Mouse (Mus musculus) heart, postnatal 0 days (tissue): ENCODE measurements around the gene Armh3. TPM values are rescaled to one million over a fixed set of nuclear protein-coding genes. Genes with fewer than 3 reads are reported as not detected.
A peak's percentile ranks its signal among the peaks of the same experiment; 100 is the strongest.

Source experiments
- ATAC-seq: fragments of 200-750 bp; cut with Nextera tagmentation; 2 replicates; pipeline ENCODE4 v1.8.0; 2017; ENCODE audit warnings: low read depth, moderate number of reproducible peaks, moderate library complexity; ENCODE audit not compliant: insufficient read depth
- DNase-seq: peaks from one replicate; pipeline ENCODE4 v3.0.0-alpha.2; 2016; ENCODE audit warnings: low spot score
- H3K27ac ChIP-seq: fragments of 300-500 bp; sonication (generic); 2 replicates; pipeline ENCODE4 v1.5.1; 2014; ENCODE audit warnings: low read depth, mild to moderate bottlenecking
- H3K27me3 ChIP-seq: fragments of 300-500 bp; sonication (generic); 2 replicates; pipeline ENCODE4 v1.6.1; 2014; ENCODE audit warnings: low read length, mixed read lengths; ENCODE audit not compliant: control insufficient read depth, insufficient read depth
- H3K36me3 ChIP-seq: fragments of 300-500 bp; sonication (generic); replicated peaks from 2 replicates; pipeline ENCODE4 v1.6.1; 2014; ENCODE audit warnings: low read length, mixed read lengths; ENCODE audit not compliant: control insufficient read depth, insufficient read depth
- H3K4me1 ChIP-seq: fragments of 300-500 bp; sonication (generic); 2 replicates; pipeline ENCODE4 v1.6.1; 2014; ENCODE audit warnings: antibody characterized with exemption; ENCODE audit not compliant: control insufficient read depth, insufficient read depth
- H3K4me2 ChIP-seq: fragments of 300-500 bp; sonication (generic); 2 replicates; pipeline ENCODE4 v1.6.1; 2014; ENCODE audit warnings: low read depth, mild to moderate bottlenecking, low read length, moderate library complexity
- H3K4me3 ChIP-seq: fragments of 300-500 bp; sonication (generic); 2 replicates; pipeline ENCODE4 v1.5.1; 2014; ENCODE audit warnings: low read depth, low read length
- H3K9ac ChIP-seq: fragments of 300-500 bp; sonication (generic); replicated peaks from 2 replicates; pipeline ENCODE4 v1.6.1; 2014; ENCODE audit warnings: low read depth, low read length, mixed read lengths
- H3K9me3 ChIP-seq: fragments of 300-500 bp; sonication (generic); replicated peaks from 2 replicates; pipeline ENCODE4 v1.6.1; 2016; ENCODE audit warnings: low read length; ENCODE audit not compliant: control insufficient read depth
- CTCF ChIP-seq: IDR thresholded peaks from 2 replicates; pipeline ENCODE4 v1.5.1; 2016; ENCODE audit warnings: antibody characterized with exemption, control low read depth, low read depth
- EP300 ChIP-seq: IDR thresholded peaks from 2 replicates; pipeline ENCODE4 v1.6.1; 2016; ENCODE audit warnings: antibody characterized with exemption, low read depth
- WGBS: fragments of 180-500 bp; shearing (Covaris S2); extraction: QIAGEN DNeasy Blood & Tissue Kit; methylation state at CpG from one replicate; pipeline ENCODE4 v1.1.7; 2014; 5-methylcytosine and 5-hydroxymethylcytosine counted together
- polyA plus RNA-seq: library from polyadenylated mRNA; unstranded; fragments of >200 nt; fragmentation: Nextera tagmentation; extraction: Ambion mirVana; gene quantifications from 2 replicates; pipeline ENCODE4 v1.2.1, GENCODE M21; 2015
- total RNA-seq: library from RNA; depleted of rRNA; stranded (reverse); fragments of >200 nt; gene quantifications from 2 replicates; pipeline ENCODE4 v1.2.3, GENCODE M21; 2014; ENCODE audit warnings: low replicate concordance

Gene Armh3
- total and polyA plus RNA-seq, 2 experiments from 2014 or later: 11.1 to 11.4 TPM

- H3K9me3 ChIP-seq: no peaks in the 10 kb centered on the region
- TF ChIP-seq CTCF (no peak), EP300 (no peak)
- H3K4me3 ChIP-seq: no peak overlapping the region
- 80% methylated on average over 7 of the region's 7 CpGs for WGBS
- no peak overlapping the region for H3K4me2 ChIP-seq
- H3K27ac ChIP-seq: no peak overlapping the region
- no peaks in the 10 kb centered on the region for H3K27me3 ChIP-seq
- no peak overlapping the region for H3K9ac ChIP-seq
- no peak for ATAC-seq
- no peaks in the 10 kb centered on the region for H3K4me1 ChIP-seq
- H3K36me3 ChIP-seq: 0 out of 2 replicates have a peak, but pooled peaks cover 6% of the 10 kb centered on the region
- no peak for DNase-seq
These were observed 208.9 kb downstream of the Armh3 start for GRCm38 (mm10) chr19:45789365-45789764.

DNA sequence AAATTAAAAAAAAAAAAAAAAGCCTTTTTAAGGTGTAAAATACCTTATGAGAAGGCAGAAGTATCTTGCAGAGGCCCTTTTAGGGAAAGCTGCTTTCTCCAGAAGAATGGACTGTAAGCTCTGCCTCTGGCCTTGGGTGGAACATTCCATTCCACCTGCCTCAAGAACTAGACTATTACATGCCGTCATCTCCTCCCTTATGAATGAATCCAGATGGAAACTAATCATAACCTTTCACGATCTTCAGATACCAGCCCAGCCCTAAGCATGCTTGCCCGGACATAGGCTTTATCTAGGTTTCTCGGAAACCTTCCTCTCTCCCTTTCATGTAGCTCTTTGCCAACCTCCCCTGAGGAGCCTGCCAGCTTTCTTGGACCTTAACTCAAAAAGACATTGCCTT is 210.0 kb downstream of the Armh3 start:
- Histone ChIP-seq H3K36me3 (no peaks in the 10 kb centered on the region), H3K4me1 (no peaks in the 10 kb centered on the region), H3K27me3 (no peaks in the 10 kb centered on the region), H3K4me3 (no peak overlapping the region), H3K9me3 (no peaks in the 10 kb centered on the region), H3K9ac (no peak overlapping the region), H3K4me2 (no peak overlapping the region), H3K27ac (no peak overlapping the region)
- peak; percentile 20 for DNase-seq
- 39% methylated on average over 4 of the region's 4 CpGs for WGBS
- no peak for ATAC-seq
- no peak for TF ChIP-seq CTCF
- TF ChIP-seq EP300: no peak

DNA sequence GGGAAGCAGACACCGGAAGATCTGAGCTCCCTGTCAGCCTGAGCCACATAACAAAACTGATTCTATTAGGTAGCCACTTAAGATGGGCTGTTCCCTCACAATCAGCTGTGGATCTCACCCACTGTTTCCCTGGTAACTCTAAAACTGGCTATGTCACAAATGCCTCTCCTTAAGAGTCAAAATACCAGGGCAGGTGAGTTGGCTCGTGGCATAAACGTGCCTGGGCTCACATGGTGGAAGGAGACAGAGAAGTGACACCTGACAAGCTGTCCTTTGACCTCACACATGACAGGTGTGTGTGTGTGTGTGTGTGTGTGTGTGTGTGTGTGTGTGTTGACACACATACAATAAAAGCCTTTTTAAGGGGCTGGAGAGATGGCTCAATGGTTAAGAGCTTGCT is 210.8 kb downstream of the Armh3 start:
- DNase-seq (no peak), ATAC-seq (no peak)
- 60% methylated on average over 3 of the region's 3 CpGs for WGBS
- TF ChIP-seq CTCF (no peak), EP300 (no peak)
- Histone ChIP-seq H3K4me2 (no peak overlapping the region), H3K9ac (no peak overlapping the region), H3K27ac (no peak overlapping the region), H3K4me1 (no peaks in the 10 kb centered on the region), H3K9me3 (no peaks in the 10 kb centered on the region), H3K4me3 (no peak overlapping the region), H3K27me3 (no peaks in the 10 kb centered on the region), H3K36me3 (no peaks in the 10 kb centered on the region)

DNA sequence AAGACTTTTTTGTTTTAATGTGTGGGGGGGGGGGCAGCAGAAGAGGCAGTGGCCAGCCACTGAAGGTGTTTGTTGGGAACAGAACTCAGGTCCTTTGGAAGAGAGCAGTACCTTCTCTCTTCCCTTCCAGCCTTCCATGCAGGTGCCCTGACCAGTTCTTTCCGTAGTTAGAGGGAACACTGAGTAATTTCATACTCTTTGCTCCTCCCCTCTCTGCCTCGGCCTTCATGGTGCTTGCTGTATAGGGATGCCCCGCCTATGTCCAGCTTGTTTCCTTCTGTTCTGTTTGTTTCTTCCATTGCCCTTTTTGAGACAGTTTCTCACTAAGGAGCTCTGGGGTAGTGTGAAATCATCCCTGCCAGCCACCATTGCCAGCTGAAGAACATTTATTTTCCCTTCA is 212.8 kb downstream of the Armh3 start:
- 78% methylated on average over 3 of the region's 3 CpGs for WGBS
- DNase-seq (no peak), ATAC-seq (no peak)
- Histone ChIP-seq H3K9ac (no peak overlapping the region), H3K36me3 (no peaks in the 10 kb centered on the region), H3K4me3 (no peak overlapping the region), H3K4me1 (peaks cover 16% of the 10 kb centered on the region; the same call in 1 of the 2 replicates), H3K27ac (no peak overlapping the region), H3K4me2 (no peak overlapping the region), H3K27me3 (no peaks in the 10 kb centered on the region), H3K9me3 (no peaks in the 10 kb centered on the region)
- TF ChIP-seq EP300 (no peak), CTCF (no peak)

GRCm38 (mm10) chr19:45783933-45784576 is 214.2 kb downstream of the Armh3 start:
- ATAC-seq: peak; percentile 1; the same call in 1 of the 2 replicates
- TF ChIP-seq EP300 (no peak), CTCF (no peak)
- peak overlapping the region; percentile 73 for H3K27ac ChIP-seq
- no peaks in the 10 kb centered on the region for H3K9me3 ChIP-seq
- 30% methylated on average over 17 of the region's 17 CpGs for WGBS
- peak overlapping the region; percentile 89 for H3K4me3 ChIP-seq
- H3K36me3 ChIP-seq: peaks cover 10% of the 10 kb centered on the region; the same call in 1 of the 2 replicates
- no peak for DNase-seq
- H3K4me2 ChIP-seq: peak overlapping the region; percentile 66
- no peak overlapping the region; the same call in 1 of the 2 replicates for H3K9ac ChIP-seq
- peaks cover 19% of the 10 kb centered on the region; the same call in 1 of the 2 replicates for H3K4me1 ChIP-seq
- H3K27me3 ChIP-seq: no peaks in the 10 kb centered on the region
